Mouse (Mus musculus): ENCODE data around the gene Dirc2.

DNA sequence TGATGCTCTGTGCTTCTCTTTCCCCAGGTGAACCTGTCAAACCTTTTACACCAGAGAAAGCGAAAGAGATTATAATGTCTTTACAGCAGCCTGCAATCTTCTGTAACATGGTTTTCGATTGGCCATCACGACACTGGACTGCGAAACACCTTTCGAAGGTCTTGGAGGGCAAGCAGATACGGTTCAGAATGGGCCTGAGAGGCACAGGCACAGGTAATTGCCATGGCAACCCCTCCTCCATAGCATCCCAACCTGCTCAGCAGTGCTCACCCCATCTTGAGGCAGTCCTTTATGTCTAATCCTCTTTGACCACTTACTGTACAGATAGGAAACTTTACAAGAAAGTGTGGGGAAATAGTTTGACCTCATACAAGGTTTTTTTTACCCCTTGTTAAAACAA, 18.0 kb upstream of the Dirc2 start:
- no peak for TF ChIP-seq GATA1 (IDR thresholded peaks at IDR 0.05; ENCODE audit: borderline replicate concordance, low read length)
- TF ChIP-seq FLI1 (IDR thresholded peaks at IDR 0.05; ENCODE audit: low read length) = no peak

All from megakaryocyte, embryonic 14.5 days (primary cell).